Mouse (Mus musculus) liver, adult 10 weeks (tissue): Measurements from ENCODE around the gene Snap25. TPM values are rescaled to one million over a fixed set of nuclear protein-coding genes. Genes with fewer than 3 reads are reported as not detected.

Experiments
- polyA plus RNA-seq: library from polyadenylated mRNA; stranded (reverse); fragments of 350-450 nt; fragmentation: Illumina TruSeq; extraction: RNeasy Lipid Tissue Mini Kit (QIAGEN cat#74804); gene quantifications from one replicate; pipeline ENCODE4 v1.2.3, GENCODE M21; 2014; ENCODE audit warnings: low read depth, low replicate concordance

Gene Snap25
- polyA plus RNA-seq, result not detected

DNA sequence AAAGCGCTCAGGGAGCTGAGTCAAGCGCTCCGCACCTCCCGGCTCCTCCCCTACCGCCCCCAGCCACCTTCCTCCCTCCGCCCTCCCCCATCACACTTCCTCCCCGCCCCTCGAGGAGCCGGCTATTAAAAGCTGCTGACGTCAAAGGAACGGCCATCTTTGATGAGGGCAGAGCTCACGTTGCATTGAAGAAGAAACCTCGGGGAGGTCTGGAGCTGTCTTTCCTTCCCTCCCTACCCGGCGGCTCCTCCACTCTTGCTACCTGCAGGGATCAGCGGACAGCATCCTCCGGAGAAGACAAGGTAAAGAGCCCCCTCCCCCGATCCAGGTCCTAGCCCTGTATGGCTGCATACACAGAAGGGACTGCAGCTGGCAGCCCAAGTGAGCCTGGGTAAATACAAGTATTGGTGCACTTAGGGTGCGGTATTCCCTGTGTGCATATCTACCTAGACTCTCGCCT, at the start of gene Snap25:
Snap25 (plus strand) TSS at position 155 of the 460 bp plus-strand sequence.

Other genes starting within 250 kb of the Snap25 start
- gene Ankef1, start 211.5 kb upstream of the Snap25 start, polyA plus RNA-seq, result not detected
- not detected for gene AL731706.2, start 172.2 kb downstream of the Snap25 start, polyA plus RNA-seq
- gene Slx4ip, start 177.8 kb downstream of the Snap25 start, polyA plus RNA-seq, result 4.0 TPM
- gene AL731706.1, start 177.9 kb downstream of the Snap25 start, polyA plus RNA-seq, result 24.9 TPM
- 58.1 TPM for gene Mkks, start 177.9 kb downstream of the Snap25 start, polyA plus RNA-seq